Mouse (Mus musculus): ENCODE measurements around the gene Mpzl1. TPM values are rescaled to one million over a fixed set of nuclear protein-coding genes. Genes with fewer than 3 reads are reported as not detected.

The Mpzl1 gene
- polyA plus RNA-seq, 1 experiment from 2014 or later = 196 TPM

Other genes with a start within 250 kb of the Mpzl1 start
- 13.7 and 15.9 TPM in 2 replicates for gene Dcaf6, start 174.1 kb downstream of the Mpzl1 start, polyA plus RNA-seq (2015; fragmentation: Nextera tagmentation; extraction: Ambion mirVana)
- gene Mpc2, start 173.9 kb downstream of the Mpzl1 start, polyA plus RNA-seq (2015; fragmentation: Nextera tagmentation; extraction: Ambion mirVana) = 139 and 149 TPM in 2 replicates
- 0.18 TPM in 1 of 2 replicates, not detected in the other for gene Adcy10, start 149.4 kb downstream of the Mpzl1 start, polyA plus RNA-seq (2015; fragmentation: Nextera tagmentation; extraction: Ambion mirVana)
- 16.2 and 16.3 TPM in 2 replicates for gene Rcsd1, start 75.2 kb upstream of the Mpzl1 start, polyA plus RNA-seq (2015; fragmentation: Nextera tagmentation; extraction: Ambion mirVana)
- gene Creg1, start 129.2 kb upstream of the Mpzl1 start, polyA plus RNA-seq (2015; fragmentation: Nextera tagmentation; extraction: Ambion mirVana) = 49.3 and 55.7 TPM in 2 replicates
- gene Cd247, start 154.1 kb upstream of the Mpzl1 start, polyA plus RNA-seq (2015; fragmentation: Nextera tagmentation; extraction: Ambion mirVana) = 0.48 and 0.69 TPM in 2 replicates

Measured in limb, embryonic 13.5 days (tissue).